Mouse (Mus musculus) kidney, adult 2 months (tissue): Measurements from ENCODE around the gene Atp5l.

Experiments used
- CTCF ChIP-seq: fragments of 200-500 bp; conservative IDR thresholded peaks from 2 replicates; pipeline ENCODE4 v1.5.1; 2011; ENCODE audit warnings: low read depth, mild to moderate bottlenecking, control low read depth, low read length, moderate library complexity, mixed read lengths; ENCODE audit not compliant: insufficient read depth, insufficient read length
- POLR2A ChIP-seq: fragments of 200-500 bp; IDR thresholded peaks from one replicate; pipeline ENCODE4 v1.6.1; 2011; ENCODE audit warnings: low read depth, low read length, control low read depth

DNA sequence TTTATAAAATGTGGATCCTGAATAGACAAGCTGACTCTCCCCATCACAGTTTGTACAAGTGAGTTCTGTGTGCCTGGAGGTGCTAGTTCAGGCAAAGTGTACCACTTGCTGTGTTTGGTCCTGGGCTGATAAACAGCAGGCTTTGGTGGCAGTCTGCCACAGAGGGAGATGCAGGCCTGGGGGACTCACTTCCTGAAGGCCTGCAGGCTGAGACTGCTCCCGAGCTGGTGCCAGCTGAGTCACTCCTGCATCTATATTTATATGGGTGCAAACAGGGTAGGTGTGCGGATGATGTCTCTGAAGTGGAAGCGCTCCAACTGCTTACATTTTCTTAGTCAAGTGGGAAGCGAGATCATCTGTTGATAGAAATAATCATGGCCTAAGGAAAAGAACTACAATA is 14.9 kb downstream of the Atp5l start:
- TF ChIP-seq CTCF (no peak), POLR2A (no peak)
